Mouse (Mus musculus) G1E (cell line): ENCODE measurements at regions not wholly inside any gene's neighbourhood (a gene's known extent, or its start where the extent isn't known, plus 50 kb on each side); places are given as distances from the start of the nearest gene placed in this dataset.

Source experiments
- CTCF ChIP-seq: IDR thresholded peaks from 2 replicates; pipeline ENCODE4 v1.5.1; 2012; ENCODE audit warnings: low read depth, low read length, inconsistent platforms, mixed read lengths
- GATA1 ChIP-seq: IDR thresholded peaks from 2 replicates; pipeline ENCODE4 v1.6.1; 2012; ENCODE audit warnings: borderline replicate concordance, low read length, inconsistent platforms, mixed read lengths
- GATA2 ChIP-seq: IDR thresholded peaks from 2 replicates; pipeline ENCODE4 v1.6.1; 2012; ENCODE audit warnings: low read depth, low read length, inconsistent platforms, borderline replicate concordance
- POLR2AphosphoS5 ChIP-seq: IDR thresholded peaks from 2 replicates; pipeline ENCODE4 v1.6.1; 2012; ENCODE audit warnings: low read depth, low read length, inconsistent platforms; ENCODE audit not compliant: insufficient replicate concordance
- TAL1 ChIP-seq: conservative IDR thresholded peaks from 2 replicates; pipeline ENCODE4 v1.6.1; 2012; ENCODE audit warnings: low read depth, low read length, inconsistent platforms, mixed read lengths

- no peak for TF ChIP-seq CTCF
- TF ChIP-seq GATA1 = no peak
- no peak; the same call in 1 of the 2 replicates for TF ChIP-seq POLR2AphosphoS5
- TF ChIP-seq TAL1 = no peak
- no peak for TF ChIP-seq GATA2
Observed at GRCm38 (mm10) chr12:107549452-107550296, 61.2 kb downstream of the 3110018I06Rik start.
